Comparison of ENCODE assay signal across 8 mouse cellular contexts in the genomic region with DNA sequence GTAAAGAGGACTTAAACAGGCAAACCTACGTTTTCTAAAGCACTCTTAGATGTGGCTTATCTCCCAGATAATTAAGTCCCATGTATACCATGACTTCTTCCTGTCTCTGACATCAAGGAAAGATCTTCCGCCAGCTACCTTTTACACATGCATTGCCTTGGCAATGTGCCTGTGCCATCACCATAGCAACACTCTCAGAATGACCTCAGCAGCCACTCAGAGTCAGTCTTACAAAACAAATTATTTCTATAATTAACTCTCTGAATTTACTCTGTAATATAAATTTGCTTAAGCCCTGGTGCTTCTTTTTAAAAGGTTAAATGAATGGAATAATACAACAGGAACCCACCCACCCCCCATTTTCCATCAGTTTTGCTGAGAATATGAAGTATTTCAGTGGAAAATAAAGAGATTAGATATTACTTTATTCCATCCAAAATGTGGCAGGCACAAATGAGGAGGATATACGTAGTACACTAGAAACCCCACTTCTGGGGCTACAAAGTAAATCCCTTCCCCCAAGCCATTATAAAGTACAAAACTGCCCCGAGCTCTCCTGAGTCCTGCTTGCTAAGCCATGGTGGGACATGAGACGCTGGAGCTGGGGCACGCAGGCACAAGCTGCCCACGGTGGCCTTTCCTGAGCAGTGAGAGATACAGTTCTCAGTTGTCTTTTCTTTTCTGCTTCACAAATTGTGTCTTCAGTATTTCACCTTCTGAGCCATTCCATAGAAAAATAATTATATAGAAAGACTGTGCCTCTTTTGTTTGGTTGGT.
DNase-seq lines count a peak whose midpoint lies in the region; ATAC-seq lines count a peak whose summit lies in the region.

No protein-coding gene starts in this region.

- H3K9ac ChIP-seq in heart, embryonic 16.5 days (ENCODE audit: low read length), result 0 out of 2 replicates have a peak overlapping the region, but pooled peaks have one; percentile 7

- H3K27me3 ChIP-seq in heart, embryonic 16.5 days (ENCODE audit: control insufficient read depth, insufficient read depth, low read length), result no peaks in the 10 kb centered on the region

- H3K9me3 ChIP-seq in heart, embryonic 16.5 days (replicated peaks; ENCODE audit: control insufficient read depth, low read length), result no peaks in the 10 kb centered on the region

- DNase-seq in thymus, postnatal 14 days, result peak; percentile 12
- DNase-seq in thymus, postnatal 0 days (ENCODE audit: low spot score), result no peak
- peak; percentile 86 for DNase-seq in cerebellum, adult 11-12 months
- peak; percentile 27 to 62 for DNase-seq in layer of hippocampus, adult 18-20 months (ENCODE audit: low spot score in 2 of 2)
- peak; percentile 11 for DNase-seq in mesoderm, embryonic 11.5 days (ENCODE audit: low read depth, low spot score)
- DNase-seq in spleen, postnatal 14 days (ENCODE audit: low spot score in 2 of 2), result peak; percentile 13 to 18
- DNase-seq in gastrocnemius, adult 18-20 months (ENCODE audit: low spot score), result no peak

- WGBS in heart, embryonic 16.5 days, result 46% methylated on average over 7 of the region's 7 CpGs

- H3K4me2 ChIP-seq in heart, embryonic 16.5 days (ENCODE audit: low read depth, low read length), result no peak overlapping the region

- H3K4me3 ChIP-seq in heart, embryonic 16.5 days (ENCODE audit: low read length), result no peak overlapping the region

- no peaks in the 10 kb centered on the region for H3K36me3 ChIP-seq in heart, embryonic 16.5 days (ENCODE audit: control insufficient read depth, insufficient read depth)

- H3K27ac ChIP-seq in heart, embryonic 16.5 days (ENCODE audit: low read length), result no peak overlapping the region

- ATAC-seq in heart, embryonic 16.5 days (replicated peaks; ENCODE audit: extremely low read depth, insufficient read depth, low FRiP score), result no peak

- peaks cover 44% of the 10 kb centered on the region for H3K4me1 ChIP-seq in heart, embryonic 16.5 days (ENCODE audit: control insufficient read depth, insufficient read depth, low read length)

Comparison
In these comparisons a context has a peak if more than half of its experiments do, and no peak if none do; other contexts are left out.
1. DNase-seq: peak in thymus, postnatal 14 days (single experiment), cerebellum, adult 11-12 months (single experiment), layer of hippocampus, adult 18-20 months (2 of 2), mesoderm, embryonic 11.5 days (single experiment) and spleen, postnatal 14 days (2 of 2); none in thymus, postnatal 0 days (single experiment) and gastrocnemius, adult 18-20 months (single experiment).